Mouse (Mus musculus): Measurements from ENCODE around the gene Myh10. TPM values are rescaled to one million over a fixed set of nuclear protein-coding genes. Genes with fewer than 3 reads are reported as not detected.
"Not testable (repeated sequence)": the region's sequence is repeated elsewhere in the genome, so short reads cannot be mapped to it uniquely, and the experiment has no call there.

Myh10 gene
- polyA plus RNA-seq, 1 experiment from 2014 or later: 219 TPM

DNA sequence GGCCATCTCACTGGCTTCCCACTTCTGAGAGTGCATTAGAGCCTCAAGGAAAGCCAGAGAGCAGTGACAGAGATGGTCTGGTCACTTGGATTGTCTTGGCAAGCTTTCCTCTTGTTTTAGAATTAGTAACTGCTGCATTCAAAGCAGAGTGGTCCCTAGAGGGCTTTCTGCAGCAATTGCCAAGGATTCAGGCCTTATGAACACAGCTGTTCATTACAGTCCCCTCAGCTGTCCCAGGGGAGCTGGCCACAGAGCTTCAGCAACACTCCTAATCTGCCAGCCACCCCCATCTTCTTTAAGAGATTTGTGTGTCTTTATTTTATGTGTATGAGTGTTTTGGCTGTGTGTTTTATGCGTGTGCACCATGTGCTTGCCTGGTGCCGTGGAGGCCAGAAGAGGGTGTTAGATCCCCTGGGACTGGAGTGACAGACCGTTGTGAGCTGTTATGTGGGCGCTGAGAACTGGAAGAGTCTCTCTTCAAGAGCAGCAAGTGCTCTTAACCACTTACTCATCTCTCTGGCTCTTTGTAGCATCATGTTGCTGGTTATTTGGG lies 27.8 kb downstream of the Myh10 start:
- Histone ChIP-seq H3K36me3 (peaks cover 67% of the 10 kb centered on the region), H3K9me3 (replicated peaks) (no peaks in the 10 kb centered on the region), H3K4me2 (no peak overlapping the region), H3K4me1 (replicated peaks) (peaks cover 34% of the 10 kb centered on the region), H3K27ac (ENCODE audit: poor library complexity, severe bottlenecking) (no peak overlapping the region), H3K4me3 (no peak overlapping the region), H3K27me3 (replicated peaks) (no peaks in the 10 kb centered on the region), H3K9ac (no peak overlapping the region)
- no peak for ATAC-seq (ENCODE audit: insufficient number of reproducible peaks, low FRiP score)
- WGBS: 81% methylated on average over 4 of the region's 4 CpGs

DNA sequence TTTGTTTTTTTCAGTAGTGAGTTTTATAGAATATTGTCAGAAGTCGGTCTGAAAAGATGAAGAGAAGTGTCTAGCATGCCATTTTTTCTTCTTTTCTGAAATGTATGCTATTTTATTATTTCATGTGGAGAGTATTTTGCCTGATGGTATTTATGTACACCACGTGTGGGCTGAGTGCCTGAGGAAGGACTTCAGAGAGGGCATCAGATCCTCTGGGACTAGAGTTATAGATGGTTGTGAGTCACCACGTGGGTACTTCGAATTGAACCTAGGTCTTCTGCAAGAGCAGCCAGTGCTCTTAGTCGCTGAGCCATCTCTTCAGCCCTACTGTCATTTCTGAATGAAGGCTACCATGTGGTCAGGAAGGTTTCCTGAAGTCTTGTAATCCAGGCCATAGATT lies 28.4 kb downstream of the Myh10 start:
- no peaks in the 10 kb centered on the region for H3K27me3 ChIP-seq (replicated peaks)

DNA sequence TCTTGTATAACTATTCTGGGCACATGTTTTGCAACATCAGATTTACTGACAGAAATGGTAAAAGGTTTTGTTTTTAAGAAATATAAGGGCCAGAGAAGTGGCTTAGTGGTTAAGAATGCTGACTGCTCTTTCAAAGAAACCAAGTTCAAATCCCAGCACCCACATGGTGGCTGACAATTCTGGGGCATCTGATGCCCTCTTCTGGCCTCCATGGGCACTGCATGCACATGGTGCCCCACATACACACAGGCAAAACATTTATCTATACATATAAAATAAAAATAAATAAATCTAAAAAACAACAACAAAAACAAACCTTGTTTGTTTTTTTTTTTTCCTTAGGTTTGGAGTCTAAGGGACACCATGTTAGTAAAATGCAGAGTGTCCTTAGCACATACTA lies 32.8 kb downstream of the Myh10 start:
- peaks cover 74% of the 10 kb centered on the region for H3K36me3 ChIP-seq

More for the DNA sequence above, 28.4 kb downstream of the Myh10 start:
- no peaks in the 10 kb centered on the region for H3K9me3 ChIP-seq (replicated peaks)
- no peak overlapping the region for H3K9ac ChIP-seq
- H3K36me3 ChIP-seq: peaks cover 66% of the 10 kb centered on the region
- H3K4me1 ChIP-seq (replicated peaks): peaks cover 34% of the 10 kb centered on the region
- ATAC-seq (ENCODE audit: insufficient number of reproducible peaks, low FRiP score): no peak
- no peak overlapping the region for H3K4me3 ChIP-seq
- 81% methylated on average over 5 of the region's 5 CpGs for WGBS
- no peak overlapping the region for H3K27ac ChIP-seq (ENCODE audit: poor library complexity, severe bottlenecking)
- H3K4me2 ChIP-seq: no peak overlapping the region

DNA sequence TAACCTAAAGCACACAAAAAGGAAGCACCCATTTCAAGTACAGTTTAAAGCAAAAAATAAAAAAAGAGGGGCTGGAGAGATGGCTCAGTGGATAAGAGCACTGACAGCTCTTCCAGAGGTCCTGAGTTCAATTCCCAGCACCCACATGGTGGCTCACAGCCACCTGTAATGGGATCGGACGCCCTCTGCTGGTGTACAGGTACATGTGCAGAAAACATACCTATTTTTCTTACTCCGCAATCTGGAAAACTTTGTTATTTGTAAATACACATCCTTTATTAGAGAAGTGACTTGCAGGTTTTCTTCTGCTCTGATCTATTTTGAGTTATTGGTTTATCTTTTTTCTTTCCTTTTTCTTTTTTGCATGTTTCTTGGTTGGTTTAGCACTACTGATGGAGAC lies 37.3 kb downstream of the Myh10 start:
- Histone ChIP-seq H3K4me2 (no peak overlapping the region), H3K9me3 (replicated peaks) (no peaks in the 10 kb centered on the region), H3K9ac (no peak overlapping the region), H3K4me3 (no peak overlapping the region), H3K27me3 (replicated peaks) (no peaks in the 10 kb centered on the region), H3K36me3 (peaks cover 55% of the 10 kb centered on the region), H3K4me1 (replicated peaks) (0 out of 2 replicates have a peak, but pooled peaks cover 5% of the 10 kb centered on the region), H3K27ac (ENCODE audit: poor library complexity, severe bottlenecking) (no peak overlapping the region)
- ATAC-seq (ENCODE audit: insufficient number of reproducible peaks, low FRiP score): no peak
- WGBS: 83% methylated on average over 3 of the region's 3 CpGs

More for the DNA sequence above, 32.8 kb downstream of the Myh10 start:
- Histone ChIP-seq H3K4me1 (replicated peaks) (peaks cover 7% of the 10 kb centered on the region; the same call in 1 of the 2 replicates), H3K9ac (no peak overlapping the region), H3K27me3 (replicated peaks) (no peaks in the 10 kb centered on the region), H3K9me3 (replicated peaks) (no peaks in the 10 kb centered on the region), H3K4me2 (no peak overlapping the region), H3K27ac (ENCODE audit: poor library complexity, severe bottlenecking) (no peak overlapping the region), H3K4me3 (no peak overlapping the region)
- ATAC-seq (ENCODE audit: insufficient number of reproducible peaks, low FRiP score): no peak

DNA sequence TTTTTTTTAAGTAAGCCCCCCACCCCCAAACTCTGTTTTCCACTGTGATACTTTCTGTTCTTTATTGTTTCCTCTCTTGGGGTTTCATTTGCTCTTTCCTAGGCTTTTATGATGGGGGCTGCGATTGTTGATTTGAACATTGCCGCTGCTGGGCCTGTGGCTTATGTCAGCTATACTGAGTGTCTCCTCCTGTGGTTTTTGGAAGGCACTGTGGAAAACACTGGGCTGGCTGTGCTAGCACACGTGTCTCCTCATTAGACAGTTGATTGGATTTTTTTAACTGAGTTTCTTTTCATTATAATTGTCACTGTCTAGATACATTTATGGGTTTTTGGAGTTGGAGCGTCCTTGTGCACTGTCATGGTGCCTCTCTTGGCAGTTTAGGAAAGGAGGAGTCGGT lies 39.4 kb downstream of the Myh10 start:
- peaks cover 58% of the 10 kb centered on the region for H3K36me3 ChIP-seq
- H3K27me3 ChIP-seq (replicated peaks): no peaks in the 10 kb centered on the region
- no peak overlapping the region for H3K27ac ChIP-seq (ENCODE audit: poor library complexity, severe bottlenecking)
- 0 out of 2 replicates have a peak, but pooled peaks cover 5% of the 10 kb centered on the region for H3K4me1 ChIP-seq (replicated peaks)
- no peaks in the 10 kb centered on the region for H3K9me3 ChIP-seq (replicated peaks)
- no peak overlapping the region for H3K9ac ChIP-seq
- no peak for ATAC-seq (ENCODE audit: insufficient number of reproducible peaks, low FRiP score)
- no peak overlapping the region for H3K4me2 ChIP-seq
- H3K4me3 ChIP-seq: no peak overlapping the region
- WGBS: 84% methylated on average over 5 of the region's 5 CpGs

DNA sequence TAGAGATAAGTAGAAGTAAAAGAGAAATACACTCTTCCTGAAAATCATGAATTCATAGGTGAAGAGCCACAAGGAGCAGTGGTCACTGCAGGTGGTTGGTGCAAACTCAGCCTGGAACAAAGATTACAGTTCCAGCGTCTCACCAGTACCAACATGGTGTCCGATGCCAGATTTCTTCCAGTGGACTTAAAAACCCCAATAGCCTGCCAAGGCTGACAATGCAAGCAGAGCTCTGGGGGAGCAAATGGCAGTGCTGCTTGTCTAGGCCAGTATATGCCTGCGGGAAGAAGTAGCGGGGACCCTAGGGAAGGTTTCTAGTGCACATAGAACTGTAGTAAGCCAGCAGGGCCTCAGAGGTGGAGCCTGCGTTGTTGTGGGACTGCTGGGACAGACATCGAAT lies 40.7 kb downstream of the Myh10 start:
- H3K9me3 ChIP-seq (replicated peaks): no peaks in the 10 kb centered on the region
- no peaks in the 10 kb centered on the region for H3K27me3 ChIP-seq (replicated peaks)
- 88% methylated on average over 6 of the region's 6 CpGs for WGBS
- H3K27ac ChIP-seq (ENCODE audit: poor library complexity, severe bottlenecking): no peak overlapping the region
- ATAC-seq (ENCODE audit: insufficient number of reproducible peaks, low FRiP score): no peak
- no peak overlapping the region for H3K9ac ChIP-seq
- H3K4me3 ChIP-seq: no peak overlapping the region
- peaks cover 57% of the 10 kb centered on the region for H3K36me3 ChIP-seq
- H3K4me1 ChIP-seq (replicated peaks): 0 out of 2 replicates have a peak, but pooled peaks cover 5% of the 10 kb centered on the region
- H3K4me2 ChIP-seq: no peak overlapping the region

DNA sequence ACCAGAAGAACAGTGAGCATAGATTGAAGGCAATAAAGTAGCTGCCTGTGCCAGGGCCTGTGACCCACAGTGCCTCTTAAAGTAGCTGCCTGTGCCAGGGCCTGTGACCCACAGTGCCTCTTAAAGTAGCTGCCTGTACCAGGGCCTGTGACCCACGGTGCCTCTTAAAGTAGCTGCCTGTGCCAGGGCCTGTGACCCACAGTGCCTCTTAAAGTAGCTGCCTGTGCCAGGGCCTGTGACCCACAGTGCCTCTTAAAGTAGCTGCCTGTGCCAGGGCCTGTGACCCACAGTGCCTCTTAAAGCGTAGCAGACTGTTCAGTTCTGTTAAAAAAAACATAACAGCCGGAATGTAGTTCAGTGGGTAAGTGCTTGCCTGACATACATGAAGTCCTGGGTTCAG lies 42.0 kb downstream of the Myh10 start:
- not testable (repeated sequence) for H3K9ac ChIP-seq
- peaks cover 57% of the 10 kb centered on the region for H3K36me3 ChIP-seq

DNA sequence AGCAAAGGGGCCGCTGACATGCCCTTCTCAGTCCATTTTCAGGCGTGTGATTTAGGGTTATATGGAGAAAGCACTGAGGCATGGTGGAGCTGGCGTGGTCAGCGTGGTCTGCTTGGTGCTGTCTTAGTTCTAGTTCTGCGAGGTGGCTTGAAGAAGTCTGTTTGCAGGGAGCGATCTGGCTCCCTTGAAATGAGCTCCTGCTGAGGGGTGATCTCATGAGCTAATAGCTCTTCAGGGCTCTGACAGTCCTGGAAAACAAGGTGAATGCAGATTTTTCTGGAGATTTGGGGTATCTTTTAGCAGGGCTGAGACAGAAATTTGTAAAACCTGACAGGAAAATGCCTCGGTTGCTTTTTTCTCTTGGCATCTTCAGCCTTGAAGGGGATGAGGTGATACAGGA lies 48.1 kb downstream of the Myh10 start:
- Histone ChIP-seq H3K4me1 (replicated peaks) (no peaks in the 10 kb centered on the region), H3K4me2 (no peak overlapping the region), H3K9me3 (replicated peaks) (no peaks in the 10 kb centered on the region), H3K9ac (no peak overlapping the region), H3K27ac (ENCODE audit: poor library complexity, severe bottlenecking) (no peak overlapping the region), H3K36me3 (peaks cover 85% of the 10 kb centered on the region), H3K4me3 (no peak overlapping the region), H3K27me3 (replicated peaks) (no peaks in the 10 kb centered on the region)
- ATAC-seq (ENCODE audit: insufficient number of reproducible peaks, low FRiP score): no peak
- WGBS: 89% methylated on average over 7 of the region's 7 CpGs

More for the DNA sequence above, 42.0 kb downstream of the Myh10 start:
- not testable (repeated sequence) for H3K4me1 ChIP-seq (replicated peaks); H3K9me3 ChIP-seq (replicated peaks); H3K4me2 ChIP-seq; H3K27ac ChIP-seq (ENCODE audit: poor library complexity, severe bottlenecking); ATAC-seq (ENCODE audit: insufficient number of reproducible peaks, low FRiP score); H3K4me3 ChIP-seq; H3K27me3 ChIP-seq (replicated peaks)
- WGBS: 93% methylated on average over 3 of the region's 3 CpGs

DNA sequence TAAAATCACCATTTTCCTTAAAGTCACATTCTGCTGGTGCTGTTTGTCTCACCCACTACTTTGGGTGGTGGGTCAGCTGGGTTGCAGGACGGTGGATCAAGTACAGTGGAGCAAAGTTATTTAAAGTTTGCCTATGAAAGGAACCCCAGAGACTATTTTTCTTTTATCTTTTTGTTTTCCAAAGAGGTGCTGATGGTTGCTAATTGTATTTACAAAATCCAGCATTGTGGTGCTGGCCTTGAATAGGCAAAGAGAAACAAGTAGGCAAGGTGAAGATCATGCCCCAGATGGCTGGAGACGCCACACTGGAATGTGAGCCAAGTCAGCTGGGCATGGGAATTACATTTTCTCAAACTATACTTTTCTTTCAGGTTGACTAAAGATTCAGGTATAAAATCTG lies 51.3 kb downstream of the Myh10 start:
- Histone ChIP-seq H3K27ac (ENCODE audit: poor library complexity, severe bottlenecking) (no peak overlapping the region), H3K4me2 (no peak overlapping the region), H3K9me3 (replicated peaks) (no peaks in the 10 kb centered on the region), H3K27me3 (replicated peaks) (no peaks in the 10 kb centered on the region), H3K36me3 (peaks cover 78% of the 10 kb centered on the region), H3K9ac (no peak overlapping the region), H3K4me3 (no peak overlapping the region), H3K4me1 (replicated peaks) (no peaks in the 10 kb centered on the region)
- no peak for ATAC-seq (ENCODE audit: insufficient number of reproducible peaks, low FRiP score)
- WGBS: 86% methylated on average over 2 of the region's 2 CpGs

DNA sequence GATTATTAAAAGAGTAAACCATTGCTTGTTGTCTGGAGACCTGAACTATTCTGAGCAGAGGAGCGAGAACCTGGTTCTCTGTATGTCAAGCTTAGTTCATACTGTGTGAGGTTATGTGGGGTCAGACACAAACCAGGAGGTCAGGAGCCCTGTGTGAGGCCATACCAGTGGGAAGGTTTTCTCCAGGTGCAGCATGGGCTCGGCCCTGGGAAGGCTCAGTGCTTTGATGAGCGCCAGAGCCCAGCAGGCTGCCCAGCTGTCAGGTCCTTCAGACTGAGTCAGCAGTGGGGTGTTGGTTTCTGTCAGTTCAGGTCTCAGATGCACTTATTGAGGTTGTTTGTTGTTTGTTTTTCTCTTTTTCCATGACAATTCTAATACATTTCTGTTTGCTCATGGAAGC lies 52.8 kb downstream of the Myh10 start:
- Histone ChIP-seq H3K9me3 (replicated peaks) (no peaks in the 10 kb centered on the region), H3K9ac (no peak overlapping the region), H3K4me3 (no peak overlapping the region), H3K36me3 (peaks cover 77% of the 10 kb centered on the region), H3K27ac (ENCODE audit: poor library complexity, severe bottlenecking) (no peak overlapping the region), H3K4me2 (no peak overlapping the region), H3K27me3 (replicated peaks) (no peaks in the 10 kb centered on the region), H3K4me1 (replicated peaks) (no peaks in the 10 kb centered on the region)
- no peak for ATAC-seq (ENCODE audit: insufficient number of reproducible peaks, low FRiP score)
- 79% methylated on average over 3 of the region's 3 CpGs for WGBS

DNA sequence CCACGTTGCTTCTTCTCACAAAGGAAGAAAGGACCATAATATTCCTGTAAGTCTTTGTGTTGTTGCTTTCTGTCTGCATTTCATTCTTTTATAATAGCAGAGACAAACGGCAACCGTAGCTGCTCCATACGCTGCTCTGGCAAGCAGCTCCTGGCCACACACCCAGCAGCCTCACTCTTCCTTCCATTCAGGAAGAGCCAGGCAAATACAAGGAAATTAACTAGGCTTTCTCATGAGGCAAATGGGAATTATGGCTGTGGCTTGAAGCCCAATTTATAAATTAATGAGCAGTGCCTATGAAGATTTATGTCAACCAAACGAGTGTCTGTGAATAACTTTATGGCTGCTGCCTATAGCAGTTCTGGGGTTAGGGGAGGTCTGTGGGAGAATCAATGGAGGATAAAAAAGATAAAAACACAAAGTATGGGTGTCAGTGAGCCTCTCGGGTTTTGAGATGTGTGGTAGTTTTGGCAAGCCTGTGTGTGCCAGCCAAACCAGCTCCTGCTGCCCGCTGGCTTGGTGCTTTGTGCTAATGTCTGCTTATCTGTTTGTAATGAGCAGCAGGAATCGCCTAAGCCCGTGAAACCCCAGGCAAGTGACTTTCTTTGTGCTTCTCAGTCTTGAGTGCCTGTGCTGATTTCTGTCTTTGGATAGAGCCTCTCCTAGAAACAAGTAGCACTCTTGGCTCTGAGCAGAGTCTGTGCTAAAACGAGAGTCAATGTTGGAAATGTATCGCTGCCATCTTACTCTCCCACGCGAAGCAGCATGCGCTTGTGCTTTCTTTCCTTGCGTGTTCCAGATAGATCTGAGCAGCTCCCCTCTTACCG lies 54.2 kb downstream of the Myh10 start:
- no peak for ATAC-seq (ENCODE audit: insufficient number of reproducible peaks, low FRiP score)
- Histone ChIP-seq H3K4me2 (no peak overlapping the region), H3K4me3 (no peak overlapping the region), H3K4me1 (replicated peaks) (peaks cover 8% of the 10 kb centered on the region), H3K9me3 (replicated peaks) (no peaks in the 10 kb centered on the region), H3K9ac (no peak overlapping the region), H3K36me3 (peaks cover 68% of the 10 kb centered on the region), H3K27ac (ENCODE audit: poor library complexity, severe bottlenecking) (no peak overlapping the region), H3K27me3 (replicated peaks) (no peaks in the 10 kb centered on the region)
- 86% methylated on average over 16 of the region's 16 CpGs for WGBS

All from heart, embryonic 12.5 days (tissue).